Mouse (Mus musculus): Measurements from ENCODE around the gene Sec14l2.

Gene Sec14l2

DNA sequence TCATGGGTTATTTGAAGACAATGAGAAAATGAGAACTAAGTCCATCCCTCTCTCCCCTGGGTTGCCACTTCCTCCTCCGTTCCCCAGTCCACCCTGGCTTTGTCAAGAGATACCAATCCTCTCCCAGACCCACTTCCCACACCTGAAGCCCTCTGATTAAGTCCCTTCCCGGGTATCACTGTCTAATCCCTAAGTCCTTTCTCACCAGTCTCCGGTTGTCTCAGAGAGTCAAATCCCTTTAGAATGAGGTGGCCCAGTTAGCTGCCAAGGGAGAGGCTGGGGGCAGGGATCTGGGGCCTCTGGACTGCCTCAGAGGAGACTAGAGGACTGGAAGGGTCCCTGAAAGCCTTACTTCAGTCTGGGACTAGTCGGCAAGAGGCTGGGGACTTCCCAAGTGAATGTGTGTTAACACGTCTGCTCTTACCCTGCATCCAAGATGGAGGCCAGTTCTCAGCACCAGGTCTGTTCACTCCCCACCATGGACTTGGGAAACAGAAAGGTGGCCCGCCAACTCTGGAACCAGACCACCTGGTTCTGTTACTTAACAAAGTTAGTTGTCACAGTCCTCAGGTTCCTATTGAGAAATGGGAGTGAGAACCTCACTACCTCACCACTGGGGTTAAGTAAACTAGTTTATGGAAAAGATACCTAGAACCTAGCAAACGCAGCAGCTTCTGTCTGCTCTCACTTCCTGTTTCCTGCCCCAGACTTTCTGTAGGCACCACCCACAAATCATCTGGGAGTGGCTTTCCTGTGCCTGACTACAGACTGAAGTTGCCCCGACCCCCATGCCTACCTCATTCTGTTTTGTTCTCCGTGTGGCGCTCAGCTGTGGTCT is at the start of gene Sec14l2:
Gene Sec14l2 (minus strand): TSS at position 674 of the 838 bp plus-strand sequence.
- in situ Hi-C loops (cut with MboI, MseI): no loop called here

DNA sequence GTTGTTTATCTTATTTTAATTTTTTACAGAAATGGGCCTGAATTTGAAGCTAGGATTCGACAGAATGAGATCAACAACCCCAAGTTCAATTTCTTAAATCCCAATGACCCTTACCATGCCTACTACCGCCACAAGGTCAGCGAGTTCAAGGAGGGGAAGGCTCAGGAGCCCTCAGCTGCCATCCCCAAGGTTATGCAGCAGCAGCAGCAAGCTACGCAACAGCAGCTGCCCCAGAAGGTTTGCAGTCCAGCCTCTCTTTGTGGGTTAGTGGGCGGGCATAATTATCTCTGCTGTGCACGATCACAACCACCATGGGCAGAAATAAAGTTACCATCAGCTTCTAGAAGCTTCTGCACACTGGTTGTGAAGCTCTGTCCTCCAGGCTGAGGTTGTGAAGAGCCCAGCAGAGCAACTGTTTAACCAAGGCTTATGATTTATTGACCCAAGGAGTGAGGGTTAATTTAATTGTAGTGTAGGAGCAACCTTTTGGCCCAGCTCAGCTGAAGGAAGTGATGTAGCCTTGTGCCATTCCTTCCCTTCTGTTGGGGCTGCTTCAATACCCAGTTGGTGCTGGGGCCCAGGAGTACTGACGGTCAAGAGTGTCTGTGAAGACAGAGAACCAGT is 43.4 kb upstream of the Sec14l2 start:
- in situ Hi-C loops (cut with MboI, MseI): no loop called here

DNA sequence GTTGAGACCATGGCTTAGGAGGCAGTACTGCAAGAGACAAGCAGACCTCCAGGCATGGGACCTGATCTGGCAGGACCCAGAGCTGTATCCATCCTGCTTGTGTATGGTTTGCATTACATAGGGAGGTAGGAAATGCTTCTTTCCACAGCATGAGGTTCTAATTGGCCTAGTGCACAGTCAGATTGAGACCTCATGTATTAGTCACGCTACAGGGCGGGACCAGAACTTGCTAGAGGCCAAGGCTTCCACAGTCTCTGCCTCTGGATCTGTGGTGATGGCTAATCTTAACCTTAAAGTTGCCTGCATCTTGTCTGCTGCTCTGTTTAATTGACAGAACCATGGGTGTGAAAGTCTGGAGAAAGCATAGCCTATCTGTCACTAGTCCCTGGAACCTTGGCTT is 41.5 kb upstream of the Sec14l2 start:
- in situ Hi-C loops (cut with MboI, MseI): no loop called here

DNA sequence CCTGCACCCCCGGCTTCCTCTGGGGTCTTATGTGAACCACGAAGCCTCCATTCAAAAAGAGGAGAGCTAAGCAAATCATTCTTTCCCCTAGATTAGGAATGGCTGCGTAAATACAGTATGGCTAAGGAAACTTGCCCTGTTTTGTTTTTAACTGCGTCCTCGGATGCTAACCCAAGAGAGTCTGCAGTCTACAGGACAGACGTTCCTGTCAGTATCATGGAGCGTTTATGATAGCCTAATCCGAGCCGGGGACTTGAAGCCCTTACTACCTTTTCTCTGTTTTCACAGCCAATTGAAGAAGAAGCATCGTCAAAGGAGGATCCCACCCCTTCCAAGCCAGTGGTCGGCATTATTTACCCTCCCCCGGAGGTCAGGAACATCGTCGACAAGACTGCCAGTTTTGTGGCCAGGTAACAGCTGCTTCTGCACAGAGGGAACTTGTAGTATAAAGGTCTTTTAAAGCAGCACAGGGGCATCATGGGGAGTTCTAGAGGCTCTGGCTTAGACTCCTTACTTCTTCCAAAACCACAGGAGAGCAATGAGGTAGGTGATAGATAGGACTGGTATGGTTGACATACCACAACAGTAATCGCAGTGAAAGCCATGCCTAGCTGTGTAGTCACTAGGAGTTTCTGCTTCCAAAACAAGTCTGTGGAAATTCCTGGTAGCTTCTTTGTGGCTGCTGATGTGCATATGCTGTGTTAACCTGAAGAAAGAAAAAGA is 37.7 kb upstream of the Sec14l2 start:
- in situ Hi-C loops (cut with MboI, MseI): no loop called here

DNA sequence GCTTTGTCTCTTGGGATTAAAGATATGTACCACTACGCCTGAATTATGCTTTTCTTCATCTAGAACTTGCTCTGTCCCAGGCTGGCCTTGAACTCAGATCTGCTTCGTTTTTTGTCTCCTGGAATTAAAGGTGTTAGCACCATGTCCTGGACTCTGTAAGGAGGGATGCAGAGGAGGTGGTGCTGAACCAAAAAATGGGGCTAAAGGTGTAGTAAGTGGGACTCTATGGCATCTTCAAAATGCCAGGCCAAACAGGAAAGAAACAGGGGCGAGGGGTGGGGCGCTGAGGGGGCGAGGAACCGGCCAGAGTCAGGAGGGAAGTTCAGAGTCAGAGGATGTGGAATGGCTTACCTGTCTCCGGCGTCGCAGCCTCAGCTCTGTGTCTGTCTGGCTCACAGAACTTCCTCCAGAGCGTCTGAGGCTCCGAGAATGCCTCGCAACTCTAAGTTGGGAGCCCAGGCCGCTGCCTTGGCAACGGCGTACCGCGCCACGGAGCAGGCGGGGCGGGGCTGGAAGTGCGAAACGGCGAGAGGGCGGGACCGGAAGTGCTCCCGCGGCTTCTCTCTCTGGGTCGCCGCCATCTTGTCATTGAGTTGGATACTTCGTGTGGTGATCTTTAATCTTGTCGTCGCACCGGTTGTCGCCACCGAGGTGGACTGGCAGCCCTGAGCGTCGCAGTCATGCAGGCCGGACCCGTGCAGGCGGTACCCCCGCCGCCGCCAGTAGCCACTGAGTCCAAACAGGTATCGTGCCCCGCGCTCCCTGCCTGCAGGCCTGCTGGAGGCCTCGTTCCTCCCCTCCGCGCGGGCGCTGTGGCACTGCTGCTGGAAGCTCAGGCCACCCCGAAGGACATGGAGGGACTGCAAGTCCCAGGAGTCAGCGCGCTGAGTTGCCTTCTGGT is 36.8 kb upstream of the Sec14l2 start, which contains the start of the genes Ccdc157 and Sf3a1:
Gene Ccdc157 (minus strand): TSS at position 486 of the 901 bp plus-strand sequence.
Gene Sf3a1 (plus strand): TSS at position 543 of the 901 bp plus-strand sequence.
- in situ Hi-C loops (cut with MboI, MseI): no loop called here

DNA sequence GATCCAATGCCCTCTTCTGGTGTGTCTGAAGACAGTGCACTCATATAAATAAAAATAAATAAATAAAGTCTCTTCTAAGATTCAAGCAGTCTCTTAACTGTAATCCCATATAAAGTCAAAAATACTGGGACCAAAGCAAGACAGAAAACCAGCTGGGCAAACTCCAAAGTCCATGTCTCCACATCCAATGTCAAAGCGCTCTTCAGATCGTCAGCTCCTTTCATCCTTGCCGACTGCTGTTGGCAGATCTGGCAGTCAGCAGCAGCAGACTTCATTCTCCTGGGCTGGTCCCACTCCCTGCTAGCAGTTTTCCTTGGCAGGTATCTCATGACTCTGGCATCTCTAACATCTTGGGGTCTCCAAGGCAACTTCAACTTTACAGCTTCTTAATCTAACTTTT is 35.5 kb upstream of the Sec14l2 start:
- in situ Hi-C loops (cut with MboI, MseI): no loop called here

DNA sequence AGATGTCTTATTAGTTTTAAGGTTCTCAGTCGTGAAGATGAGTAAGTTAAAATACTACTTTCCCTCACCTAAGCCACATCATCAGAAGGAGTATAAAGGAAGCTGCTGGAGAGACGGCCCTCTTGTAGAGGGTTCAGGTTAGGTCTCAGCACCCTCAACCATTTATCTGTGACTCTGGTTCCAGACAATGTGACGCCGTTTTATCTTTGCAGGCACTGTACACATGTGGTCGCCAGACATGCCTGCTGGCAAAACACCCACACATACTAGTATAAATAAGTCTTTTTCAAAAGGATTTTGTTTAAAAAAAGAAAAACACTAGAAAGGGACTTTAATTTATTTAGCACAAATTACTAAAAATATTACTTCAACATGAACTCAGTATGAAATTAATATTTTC is 32.4 kb upstream of the Sec14l2 start:
- in situ Hi-C loops (cut with MboI, MseI): no loop called here

DNA sequence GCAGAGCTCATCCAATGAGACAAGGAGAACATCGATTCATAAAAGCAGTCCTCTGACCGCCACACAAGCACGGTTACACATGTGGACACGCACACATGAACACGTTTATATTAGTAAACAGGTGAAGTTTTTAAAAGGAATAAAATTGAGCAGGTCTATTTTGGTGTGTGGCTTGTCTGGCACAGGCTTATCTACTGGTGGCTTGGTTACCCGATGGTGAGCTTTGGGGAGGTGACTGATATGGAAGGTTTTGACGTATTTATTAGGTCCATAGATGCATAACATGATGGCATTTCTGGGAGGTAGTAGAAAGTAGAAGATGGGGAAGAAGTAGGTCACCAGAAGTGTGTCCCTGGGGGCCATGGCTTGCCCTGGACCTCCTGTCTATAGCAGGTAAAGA is 30.5 kb upstream of the Sec14l2 start:
- in situ Hi-C loops (cut with MboI, MseI): no loop called here

DNA sequence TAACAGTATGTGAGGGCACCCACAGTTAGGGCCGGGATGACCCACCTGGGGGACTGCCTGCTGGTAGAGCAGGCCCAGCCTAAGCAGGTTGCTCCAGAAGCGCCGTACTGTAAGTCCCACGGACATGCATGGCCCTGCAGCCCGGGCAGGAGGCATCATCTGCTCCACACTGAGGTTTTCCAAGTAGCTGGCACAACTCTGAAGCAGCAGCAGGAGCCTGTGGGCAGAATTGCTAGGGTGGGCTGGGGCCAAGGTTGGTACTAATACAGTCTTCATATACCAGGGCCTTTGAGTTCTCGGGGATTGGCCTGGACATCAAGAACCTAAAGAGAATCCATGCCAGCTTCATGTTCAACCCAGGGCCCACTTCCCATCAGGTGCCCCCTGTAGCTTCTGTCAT is 26.7 kb upstream of the Sec14l2 start:
- in situ Hi-C loops (cut with MboI, MseI): no loop called here

DNA sequence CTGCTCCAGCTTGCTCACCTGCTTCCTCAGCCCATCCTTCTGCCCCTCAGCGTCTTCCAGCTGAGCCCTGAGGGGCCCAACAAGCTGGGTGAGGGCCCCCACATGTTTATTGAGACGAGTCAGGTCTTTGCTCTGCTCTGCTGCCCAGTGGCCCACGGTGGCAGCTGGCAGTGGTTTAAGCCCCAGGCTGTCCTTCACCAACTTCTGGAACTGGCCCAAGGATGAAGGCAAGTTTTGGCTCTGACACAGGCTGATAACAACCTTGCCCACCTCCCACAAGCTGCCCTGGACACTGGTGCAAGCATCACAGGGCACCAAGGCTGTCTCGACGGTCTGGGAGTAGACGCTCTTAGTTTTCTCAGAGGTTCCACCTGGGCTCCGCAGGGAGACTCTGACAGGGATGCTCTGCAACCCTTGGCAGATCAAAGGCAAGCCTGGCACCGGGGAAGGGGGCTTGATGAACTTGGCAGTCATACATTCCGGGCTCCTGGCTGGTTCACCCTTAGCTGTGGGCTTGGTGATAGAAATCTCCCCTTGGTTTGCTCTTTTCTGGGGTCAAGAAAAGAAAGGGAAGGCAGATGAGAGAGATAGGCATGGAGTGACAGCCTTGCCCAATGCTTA is 25.4 kb upstream of the Sec14l2 start:
- in situ Hi-C loops (cut with MboI, MseI): no loop called here

DNA sequence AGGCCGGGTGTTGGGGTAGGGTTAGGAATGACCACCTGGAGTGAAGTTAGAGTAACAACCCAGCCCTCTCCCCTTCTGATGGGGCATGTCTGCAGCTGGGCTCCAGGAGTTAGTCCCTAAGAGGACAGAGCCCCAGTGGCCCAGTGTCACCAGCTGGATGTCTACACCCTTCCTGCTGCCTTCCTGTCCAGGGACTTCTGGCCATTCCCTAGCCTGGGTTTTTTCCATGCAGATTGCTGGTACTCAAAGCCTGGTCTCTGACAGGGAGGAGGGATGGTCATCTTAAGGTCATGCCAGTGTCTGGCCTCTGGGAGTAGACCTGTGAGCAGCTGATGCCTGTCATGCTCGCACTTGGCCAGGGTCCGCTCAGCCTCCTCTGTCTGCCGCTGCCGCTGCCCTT is 24.9 kb upstream of the Sec14l2 start:
- in situ Hi-C loops (cut with MboI, MseI): no loop called here

DNA sequence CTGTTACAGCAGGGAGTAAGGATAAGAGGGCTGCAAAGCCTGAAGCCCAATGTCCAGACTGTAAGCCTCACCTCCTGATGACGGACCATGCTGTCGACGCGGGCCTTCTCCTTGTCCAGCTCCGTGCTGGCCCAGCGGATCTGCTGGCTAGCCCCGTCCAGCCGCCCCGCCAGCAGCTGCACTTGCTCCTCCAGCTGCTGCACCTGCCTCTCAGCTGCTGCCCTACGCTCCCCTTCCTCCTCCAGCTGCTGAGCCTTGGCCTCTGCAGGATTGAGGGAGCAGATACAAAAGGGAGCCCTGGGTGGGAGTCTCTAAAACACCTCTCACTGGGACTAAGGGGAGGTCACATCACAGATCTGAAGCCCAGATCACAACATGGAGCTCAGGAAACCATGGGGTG is 23.9 kb upstream of the Sec14l2 start:
- in situ Hi-C loops (cut with MboI, MseI): no loop called here

DNA sequence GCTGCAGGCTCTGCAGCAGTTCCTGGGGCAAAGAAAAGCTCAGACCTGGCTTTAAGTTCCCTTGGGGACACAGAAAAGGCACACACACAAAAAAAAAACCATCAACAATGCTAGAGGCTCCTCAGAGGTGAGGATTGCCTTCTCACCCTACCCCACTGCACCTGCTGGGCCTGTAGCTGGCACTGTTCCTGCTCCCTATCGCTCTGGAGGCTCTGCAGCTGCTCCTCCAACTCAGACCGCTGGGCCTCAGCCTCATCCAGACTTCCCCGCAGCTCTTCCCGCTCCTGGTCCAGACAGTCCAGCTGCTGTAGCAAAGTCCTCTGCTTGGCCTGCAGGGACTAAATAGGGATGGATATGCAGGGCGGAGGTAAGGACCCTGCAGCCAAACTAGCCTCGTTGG is 23.2 kb upstream of the Sec14l2 start:
- in situ Hi-C loops (cut with MboI, MseI): no loop called here

DNA sequence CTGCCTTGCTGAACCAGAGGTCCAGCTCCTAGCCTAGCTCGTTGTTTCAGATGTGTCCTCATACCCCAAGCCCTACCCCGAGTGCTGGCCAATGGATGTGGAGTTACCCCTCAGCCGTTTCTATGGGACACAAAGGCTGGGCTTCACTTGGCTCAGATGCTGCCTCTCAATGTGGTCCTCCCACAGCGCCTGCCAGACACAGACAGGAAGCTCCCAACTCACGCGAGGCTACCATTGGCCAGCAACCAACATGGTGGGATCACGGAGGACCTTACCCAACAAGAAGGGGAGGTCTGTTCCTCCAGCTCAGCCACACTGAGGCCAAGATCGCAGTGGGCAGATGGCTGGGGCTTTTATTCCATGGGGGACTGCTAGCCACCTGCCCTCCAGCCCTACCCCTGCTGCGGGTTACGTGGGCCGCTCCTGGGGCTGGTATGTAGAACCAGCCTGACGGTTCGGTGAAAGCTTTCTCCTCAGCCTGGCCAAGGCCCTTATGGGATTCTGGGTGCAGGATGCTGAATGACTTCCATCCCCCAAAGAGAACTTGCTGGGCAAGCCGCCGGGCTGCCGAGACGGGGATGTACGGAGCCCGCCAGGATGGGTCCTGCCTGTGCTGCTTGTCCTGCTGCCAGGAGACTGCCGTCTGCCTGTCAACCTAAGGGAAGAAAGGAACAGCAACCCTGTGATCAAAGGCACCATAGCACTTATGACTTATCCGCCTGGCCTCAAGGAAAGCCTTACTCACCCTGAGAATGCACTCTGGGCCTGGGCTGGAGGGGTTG is 20.3 kb upstream of the Sec14l2 start:
- in situ Hi-C loops (cut with MboI, MseI): no loop called here

DNA sequence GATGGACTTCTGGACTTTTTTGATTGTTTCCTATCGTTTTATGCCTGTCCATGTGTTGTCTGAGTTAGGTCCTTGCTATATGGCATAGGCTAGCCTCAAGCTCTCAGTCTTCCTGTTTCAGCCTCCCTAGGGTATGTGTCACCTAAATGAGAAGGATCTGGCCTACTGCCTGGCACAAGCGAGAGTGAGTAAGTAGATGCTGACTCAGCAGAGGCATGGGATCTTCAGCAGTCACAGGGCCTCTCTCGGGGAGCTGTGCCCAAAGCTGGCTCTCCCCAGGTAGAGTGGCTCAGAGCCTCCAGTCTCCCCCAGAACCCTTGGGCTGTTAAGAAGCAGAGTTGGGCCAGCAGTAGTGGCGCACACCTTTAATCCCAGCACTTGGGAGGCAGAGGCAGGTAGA is 19.1 kb upstream of the Sec14l2 start:
- in situ Hi-C loops (cut with MboI, MseI): no loop called here

DNA sequence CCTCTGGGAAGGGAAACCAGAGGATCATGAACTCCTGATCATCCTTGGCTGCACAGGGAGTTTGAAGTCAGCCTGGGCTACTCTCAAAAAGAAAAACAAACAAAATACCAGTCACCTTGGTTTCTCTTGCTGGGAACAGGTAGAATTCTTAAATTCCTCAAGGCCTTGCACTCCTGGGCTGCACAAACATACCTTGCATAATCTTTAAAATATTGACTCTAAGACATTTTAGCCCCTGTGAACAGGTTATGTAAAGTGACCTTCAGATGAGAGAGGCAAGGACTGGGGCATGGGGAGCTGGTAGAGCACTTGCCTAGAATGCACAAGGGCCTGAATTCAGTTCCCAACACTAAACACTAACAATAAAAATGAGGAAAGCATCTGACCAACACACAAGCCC is 18.3 kb upstream of the Sec14l2 start:
- in situ Hi-C loops (cut with MboI, MseI): no loop called here

DNA sequence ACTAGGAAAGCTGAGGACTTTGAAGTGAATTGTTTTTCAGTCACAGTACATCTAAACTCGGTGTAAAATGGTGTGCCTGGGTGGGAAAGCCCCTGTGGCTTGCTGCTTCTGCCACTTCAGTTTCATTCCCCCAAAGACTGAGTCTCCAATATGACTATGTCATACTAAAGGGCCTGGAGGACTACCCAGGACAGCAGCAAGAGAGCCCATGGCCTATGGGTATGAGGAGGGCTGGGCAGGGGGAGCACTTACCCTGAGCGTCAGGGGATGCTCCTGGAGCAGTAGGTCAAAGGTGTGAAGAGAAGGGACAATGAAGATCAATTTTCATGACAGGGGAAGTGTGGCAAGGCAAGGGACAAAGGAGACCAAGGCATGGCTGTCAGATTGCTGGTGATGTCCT is 15.7 kb upstream of the Sec14l2 start:
- in situ Hi-C loops (cut with MboI, MseI): loop anchor here in 1 of 2 experiments (5.0 kb wide), 1 partner anchor 78 kb away; the partner anchor contains the start of gene Castor1

DNA sequence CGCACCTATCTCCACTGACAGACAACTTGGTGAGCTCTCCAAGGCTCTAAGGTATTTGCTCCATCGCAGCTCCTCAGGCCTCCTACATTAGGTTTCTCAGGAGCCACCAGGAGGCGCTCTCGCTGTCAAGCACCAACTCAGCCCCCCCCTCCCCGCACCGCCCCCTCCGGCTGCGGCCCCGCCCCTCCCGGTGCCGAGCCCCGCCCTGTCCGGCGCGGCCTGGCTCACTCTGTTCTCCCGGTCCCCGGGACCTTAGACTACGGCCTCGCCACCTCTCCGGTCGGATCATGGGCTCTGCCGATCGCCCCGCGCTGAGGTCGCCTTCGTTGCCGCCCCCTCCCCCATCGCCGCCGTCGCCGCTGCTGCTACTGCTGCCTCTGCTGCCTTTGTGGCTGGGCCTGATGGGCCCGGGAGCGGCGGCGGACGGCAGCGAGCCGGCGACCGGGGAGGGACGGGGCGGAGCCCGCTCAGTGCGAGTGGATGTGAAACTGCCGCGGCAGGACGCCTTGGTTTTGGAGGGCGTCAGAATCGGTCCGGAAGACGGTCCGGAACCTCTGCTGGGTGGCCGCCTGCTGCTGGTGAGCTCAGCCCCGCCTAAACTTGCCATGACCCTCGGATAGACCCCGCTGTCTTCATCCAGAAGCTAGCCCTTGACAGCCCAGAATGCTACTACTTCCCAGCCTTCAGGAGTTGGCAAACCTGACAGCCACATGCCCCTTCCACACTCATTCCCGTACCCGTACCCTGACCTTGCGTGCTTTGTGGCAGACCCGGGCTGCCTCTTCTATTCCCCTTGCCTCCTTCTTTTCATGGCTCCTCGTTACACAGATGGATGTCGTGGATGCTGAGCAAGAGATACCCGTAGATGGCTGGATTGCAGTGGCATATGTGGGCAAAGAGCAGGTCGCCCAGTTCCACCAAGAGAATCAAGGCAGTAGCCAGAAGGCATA is 12.0 kb upstream of the Sec14l2 start, which contains the start of gene Rnf215:
Gene Rnf215 (plus strand): TSS at position 217 of the 950 bp plus-strand sequence.
- in situ Hi-C loops (cut with MboI, MseI): loop anchor here in 1 of 2 experiments (5.0 kb wide), 1 partner anchor 82 kb away; the partner anchor contains the start of gene Castor1

DNA sequence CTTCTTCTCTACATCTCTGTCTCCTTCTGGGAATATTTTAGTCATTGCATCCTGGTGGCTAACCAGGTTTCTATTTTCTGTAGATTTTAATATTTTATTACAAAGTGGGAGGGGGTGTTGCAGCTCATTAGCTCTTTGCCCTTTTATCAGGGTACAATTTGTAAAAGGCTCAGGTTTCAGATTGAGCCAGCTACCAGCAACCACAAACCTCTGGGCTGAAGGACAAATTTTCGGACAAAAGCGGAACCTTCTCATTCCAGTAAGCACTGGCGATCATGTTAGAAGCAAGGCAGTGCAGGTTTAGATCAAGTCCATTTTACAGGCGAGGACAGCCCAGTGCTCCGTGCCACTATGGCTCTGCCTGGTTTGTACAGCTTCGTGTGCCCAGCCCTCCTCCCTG is 11.2 kb upstream of the Sec14l2 start:
- in situ Hi-C loops (cut with MboI, MseI): no loop called here
